Mouse (Mus musculus) kidney, postnatal 0 days (tissue): ENCODE measurements around the gene Ankrd12. TPM values are rescaled to one million over a fixed set of nuclear protein-coding genes. Genes with fewer than 3 reads are reported as not detected.

Source experiments
- ATAC-seq: fragments of 200-750 bp; cut with Nextera tagmentation; replicated peaks from 2 replicates; pipeline ENCODE4 v1.8.0; 2017; ENCODE audit warnings: low read depth, moderate number of reproducible peaks, moderate TSS enrichment, moderate library complexity; ENCODE audit not compliant: low FRiP score
- DNase-seq: peaks from one replicate; pipeline ENCODE4 v3.0.0-alpha.2; 2016; ENCODE audit warnings: low spot score
- H3K27ac ChIP-seq: fragments of 300-500 bp; sonication (generic); 2 replicates; pipeline ENCODE4 v1.5.1; 2014; ENCODE audit warnings: mild to moderate bottlenecking
- H3K27me3 ChIP-seq: fragments of 300-500 bp; sonication (generic); 2 replicates; pipeline ENCODE4 v1.6.1; 2014; ENCODE audit warnings: low read length, mixed read lengths; ENCODE audit not compliant: insufficient read depth
- H3K36me3 ChIP-seq: fragments of 300-500 bp; sonication (generic); 2 replicates; pipeline ENCODE4 v1.6.1; 2014; ENCODE audit warnings: low read length, mixed read lengths; ENCODE audit not compliant: insufficient read depth
- H3K4me1 ChIP-seq: fragments of 300-500 bp; sonication (generic); replicated peaks from 2 replicates; pipeline ENCODE4 v1.6.1; 2014; ENCODE audit warnings: antibody characterized with exemption, low read length, mixed read lengths; ENCODE audit not compliant: insufficient read depth
- H3K4me2 ChIP-seq: fragments of 300-500 bp; sonication (generic); 2 replicates; pipeline ENCODE4 v1.6.1; 2014; ENCODE audit warnings: mild to moderate bottlenecking, low read length, moderate library complexity, mixed read lengths
- H3K4me3 ChIP-seq: fragments of 300-500 bp; sonication (generic); replicated peaks from 2 replicates; pipeline ENCODE4 v1.5.1; 2014; ENCODE audit warnings: low read depth, low read length
- H3K9ac ChIP-seq: fragments of 300-500 bp; sonication (generic); 2 replicates; pipeline ENCODE4 v1.6.1; 2014; ENCODE audit warnings: low read depth, low read length
- H3K9me3 ChIP-seq: fragments of 300-500 bp; sonication (generic); replicated peaks from 2 replicates; pipeline ENCODE4 v1.6.1; 2016; ENCODE audit warnings: low read length, inconsistent platforms, mixed read lengths
- CTCF ChIP-seq: IDR thresholded peaks from 2 replicates; pipeline ENCODE4 v1.5.1; 2016; ENCODE audit warnings: antibody characterized with exemption, low read depth, mild to moderate bottlenecking, moderate library complexity
- WGBS: fragments of 180-500 bp; shearing (Covaris S2); extraction: QIAGEN DNeasy Blood & Tissue Kit; methylation state at CpG from one replicate; pipeline ENCODE4 v1.1.7; 2014; 5-methylcytosine and 5-hydroxymethylcytosine counted together
- polyA plus RNA-seq: library from polyadenylated mRNA; unstranded; fragments of >200 nt; fragmentation: Nextera tagmentation; extraction: Ambion mirVana; gene quantifications from 2 replicates; pipeline ENCODE4 v1.2.1, GENCODE M21; 2015

The Ankrd12 gene
- polyA plus RNA-seq, 1 experiment from 2014 or later: 22.8 TPM

DNA sequence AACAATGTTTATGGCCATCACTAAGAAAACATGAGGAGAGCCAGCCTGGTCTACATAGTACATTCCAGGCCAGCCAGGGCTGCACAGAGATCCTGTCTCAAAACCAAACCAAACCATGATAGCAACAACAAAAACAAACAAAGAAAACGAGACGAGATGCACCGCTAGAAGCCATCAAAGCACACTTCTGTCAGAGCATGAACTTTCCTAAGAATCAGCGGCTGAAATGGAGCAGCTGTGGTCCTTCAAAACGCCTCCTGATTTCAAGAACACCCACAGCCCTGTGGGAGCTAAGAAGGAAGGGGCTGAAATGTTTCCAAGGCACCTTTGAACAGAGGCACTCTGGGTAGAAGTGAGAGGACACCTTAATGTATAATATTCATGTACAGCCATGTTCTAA lies 152.7 kb downstream of the Ankrd12 start:
- Histone ChIP-seq H3K27me3 (no peaks in the 10 kb centered on the region), H3K4me3 (no peak overlapping the region), H3K36me3 (peaks cover 31% of the 10 kb centered on the region), H3K4me1 (no peaks in the 10 kb centered on the region), H3K4me2 (no peak overlapping the region), H3K9ac (no peak overlapping the region), H3K27ac (no peak overlapping the region), H3K9me3 (no peaks in the 10 kb centered on the region)
- WGBS: 28% methylated on average over 5 of the region's 5 CpGs
- DNase-seq (peak; percentile 51), ATAC-seq (no peak)
- TF ChIP-seq CTCF: no peak

DNA sequence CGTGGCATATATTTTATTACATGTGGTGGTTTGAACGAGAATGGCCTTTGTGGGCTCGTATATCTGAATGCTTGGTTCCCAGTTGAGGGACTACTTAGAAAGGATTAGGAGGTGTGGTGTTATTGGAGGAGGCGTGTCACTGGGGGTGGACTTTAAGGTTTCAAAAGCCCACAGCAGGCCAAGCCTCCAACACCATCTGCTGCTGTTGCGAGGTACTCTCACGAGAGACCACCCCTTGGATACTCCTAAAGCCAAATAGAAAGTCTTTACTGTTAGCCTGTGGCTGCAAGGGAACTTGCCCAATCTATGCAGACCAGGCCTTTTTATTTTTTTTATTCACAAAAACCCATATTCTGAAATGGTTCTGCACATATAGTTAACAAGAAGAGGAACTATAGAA lies 154.9 kb downstream of the Ankrd12 start:
- H3K4me3 ChIP-seq: no peak overlapping the region
- H3K36me3 ChIP-seq: peaks cover 25% of the 10 kb centered on the region
- H3K27me3 ChIP-seq: no peaks in the 10 kb centered on the region
- DNase-seq: no peak
- no peak overlapping the region for H3K27ac ChIP-seq
- WGBS: 88% methylated on average over 6 of the region's 6 CpGs
- no peaks in the 10 kb centered on the region for H3K9me3 ChIP-seq
- TF ChIP-seq CTCF: no peak
- H3K4me2 ChIP-seq: no peak overlapping the region
- ATAC-seq: no peak
- no peak overlapping the region for H3K9ac ChIP-seq
- no peaks in the 10 kb centered on the region for H3K4me1 ChIP-seq

DNA sequence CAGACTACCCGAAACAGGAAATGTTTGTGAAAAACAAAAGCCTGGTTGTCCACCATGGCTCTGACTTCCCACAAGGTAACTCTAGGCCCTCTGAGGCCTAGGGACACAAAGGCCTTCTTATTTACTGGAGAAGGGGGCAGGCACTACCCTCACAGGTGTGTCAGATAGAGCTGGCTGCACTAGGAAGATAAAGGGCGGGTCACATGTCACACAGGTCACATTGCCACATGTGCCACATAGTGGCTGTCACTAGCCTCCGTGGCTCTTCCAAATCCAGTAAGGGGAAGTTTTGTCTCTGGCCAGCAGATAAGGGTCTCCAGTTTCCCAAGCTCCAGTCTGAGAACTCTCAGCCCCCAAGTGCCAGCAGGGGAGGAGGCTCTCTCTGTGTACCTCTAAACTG lies 157.7 kb downstream of the Ankrd12 start:
- Histone ChIP-seq H3K27ac (no peak overlapping the region), H3K9ac (no peak overlapping the region)
- TF ChIP-seq CTCF: no peak

DNA sequence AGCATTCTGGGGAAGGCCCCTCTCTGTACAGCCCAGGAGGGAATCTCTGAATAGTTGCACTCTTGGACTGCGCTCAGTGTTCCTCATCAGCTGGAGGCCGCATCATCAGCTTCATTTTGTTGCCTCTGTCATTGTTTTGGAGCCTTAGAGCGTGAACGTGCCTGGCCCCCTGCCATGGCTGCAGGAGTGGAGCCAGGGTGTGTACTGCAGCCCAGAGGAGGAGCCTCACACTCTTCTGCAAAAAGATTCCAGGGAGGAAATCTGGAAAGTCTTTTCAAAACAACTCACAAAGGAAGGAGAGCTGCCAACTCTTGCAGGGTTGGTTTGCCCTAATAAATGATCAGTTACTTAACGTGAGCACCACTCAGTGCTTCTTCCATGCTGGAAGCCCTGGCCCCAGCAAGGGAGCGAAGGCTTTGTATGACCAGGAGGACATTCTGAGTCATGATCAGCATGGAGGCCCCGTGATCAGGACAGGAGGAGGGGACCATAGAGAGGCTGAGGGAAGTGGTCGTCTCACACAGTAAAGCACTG lies 160.7 kb downstream of the Ankrd12 start:
- Histone ChIP-seq H3K4me3 (no peak overlapping the region), H3K27ac (peak overlapping the region; percentile 91), H3K36me3 (no peaks in the 10 kb centered on the region), H3K4me1 (0 out of 2 replicates have a peak, but pooled peaks cover 3% of the 10 kb centered on the region), H3K27me3 (no peaks in the 10 kb centered on the region), H3K9me3 (no peaks in the 10 kb centered on the region), H3K9ac (no peak overlapping the region), H3K4me2 (peak overlapping the region; percentile 42)
- ATAC-seq (peak; percentile 82), DNase-seq (peak; percentile 91)
- 34% methylated on average over 8 of the region's 8 CpGs for WGBS
- TF ChIP-seq CTCF: no peak

More for the DNA sequence above, 157.7 kb downstream of the Ankrd12 start:
- H3K4me3 ChIP-seq: no peak overlapping the region
- 78% methylated on average over 3 of the region's 3 CpGs for WGBS
- H3K9me3 ChIP-seq: no peaks in the 10 kb centered on the region
- 0 out of 2 replicates have a peak, but pooled peaks cover 3% of the 10 kb centered on the region for H3K4me1 ChIP-seq
- H3K36me3 ChIP-seq: 0 out of 2 replicates have a peak, but pooled peaks cover 7% of the 10 kb centered on the region
- no peaks in the 10 kb centered on the region for H3K27me3 ChIP-seq
- H3K4me2 ChIP-seq: no peak overlapping the region
- ATAC-seq: no peak
- DNase-seq: no peak

Other genes starting within 250 kb of the Ankrd12 start
- gene Ralbp1, start 191.3 kb downstream of the Ankrd12 start, polyA plus RNA-seq: 72.1 and 74.2 TPM in 2 replicates
- 112 and 123 TPM in 2 replicates for gene Twsg1, start 125.9 kb downstream of the Ankrd12 start, polyA plus RNA-seq
- gene Ndufv2, start 24.5 kb upstream of the Ankrd12 start, polyA plus RNA-seq: 536 and 576 TPM in 2 replicates
- gene Washc1, start 34.5 kb upstream of the Ankrd12 start, polyA plus RNA-seq: 41.6 and 43.7 TPM in 2 replicates
- gene Ddx11, start 46.4 kb upstream of the Ankrd12 start, polyA plus RNA-seq: 5.6 and 6.8 TPM in 2 replicates